Mouse (Mus musculus): Measurements from ENCODE around the gene Exosc2. TPM values are rescaled to one million over a fixed set of nuclear protein-coding genes. Genes with fewer than 3 reads are reported as not detected.
A peak's percentile ranks its signal among the peaks of the same experiment; 100 is the strongest.

Exosc2 gene
- 17.5 and 25.3 TPM in 2 replicates for polyA plus RNA-seq (2012; rRNA removed)
- 26.9 and 27.2 TPM in 2 replicates for polyA plus RNA-seq (2014; fragmentation: Nextera tagmentation; extraction: Ambion mirVana)

DNA sequence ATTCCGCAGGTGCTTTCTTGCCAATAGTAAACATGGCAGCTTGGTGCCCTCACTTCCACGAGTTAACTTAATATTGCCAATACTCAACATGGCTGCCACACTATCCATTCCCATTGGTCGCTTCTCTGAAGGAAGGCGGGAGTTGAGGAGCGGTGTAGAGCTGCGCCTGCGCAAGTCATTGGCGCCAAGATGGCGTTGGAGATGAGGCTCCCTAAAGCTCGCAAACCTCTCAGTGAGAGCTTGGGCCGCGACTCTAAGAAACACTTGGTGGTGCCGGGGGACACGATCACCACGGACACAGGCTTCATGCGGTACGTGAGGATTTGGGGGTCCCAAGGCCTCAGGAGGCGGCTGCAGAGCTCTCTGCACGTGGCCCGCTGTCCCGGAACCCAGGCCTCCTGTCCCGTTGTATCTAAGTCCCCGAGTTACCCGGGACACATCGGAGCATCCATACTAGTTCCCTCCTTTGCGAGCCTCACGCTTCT is at the start of gene Exosc2:
TSS of gene Exosc2 (plus strand) at position 165 of the 485 bp plus-strand sequence.
- H3K27ac ChIP-seq, result no peak within 1 kb of the TSS

DNA sequence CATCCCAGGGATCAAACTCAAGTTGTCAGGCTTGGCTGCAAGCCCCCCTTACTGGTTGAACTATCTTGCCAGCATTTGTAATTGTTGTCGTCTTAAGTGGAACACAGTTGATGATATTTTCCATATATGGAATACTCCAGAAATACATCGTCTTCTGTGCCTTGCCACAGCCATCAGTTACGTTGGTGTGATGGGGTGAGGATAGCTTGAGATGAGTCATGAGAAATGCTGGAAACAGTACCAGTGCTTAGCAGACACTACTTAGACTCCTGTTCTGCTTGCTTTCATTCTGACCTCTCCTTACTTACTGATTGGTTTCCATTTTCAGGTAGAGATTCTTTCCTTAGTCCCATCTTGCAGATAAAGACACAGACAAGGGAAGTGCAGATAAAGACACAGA is 37.0 kb upstream of the Exosc2 start:
- no peak overlapping the region for H3K4me3 ChIP-seq (ENCODE audit: insufficient read depth in 1 of 2, low read depth in 2 of 2, low read length in 2 of 2)
- H3K9ac ChIP-seq (replicated peaks), result no peak overlapping the region
- peaks cover 61% of the 10 kb centered on the region for H3K27me3 ChIP-seq (ENCODE audit: control insufficient read depth, insufficient read depth, low read length)
- no peaks in the 10 kb centered on the region for H3K4me1 ChIP-seq (replicated peaks; ENCODE audit: control insufficient read depth in 2 of 2, insufficient read depth in 2 of 2, low read length in 1 of 2)
- no peak overlapping the region for H3K4me2 ChIP-seq (ENCODE audit: low read depth)
- 29% methylated on average over 3 of the region's 3 CpGs for WGBS (ENCODE audit: insufficient replicate concordance)
- no peaks in the 10 kb centered on the region for H3K9me3 ChIP-seq (ENCODE audit: control insufficient read depth, low read length)
- TF ChIP-seq CTCF (IDR thresholded peaks at IDR 0.05; ENCODE audit: low read depth) (no peak), EP300 (IDR thresholded peaks at IDR 0.05; ENCODE audit: low read depth) (no peak)
- H3K27ac ChIP-seq, result no peak overlapping the region
- H3K36me3 ChIP-seq (replicated peaks; ENCODE audit: control insufficient read depth, insufficient read depth, low read depth), result no peaks in the 10 kb centered on the region
- no peak for DNase-seq (ENCODE audit: low read depth in 3 of 3, low spot score in 3 of 3)
- no peak for ATAC-seq (ENCODE audit: insufficient read depth)

More for the DNA sequence above, at the start of gene Exosc2:
- 2% methylated on average over 27 of the region's 27 CpGs for WGBS (ENCODE audit: insufficient replicate concordance)
- DNase-seq (ENCODE audit: low read depth in 3 of 3, low spot score in 3 of 3), result peak; percentile 94 to 97 (median 94)
- Histone ChIP-seq H3K9me3 (ENCODE audit: control insufficient read depth, low read length) (no peaks in the 10 kb centered on the region), H3K4me1 (replicated peaks; ENCODE audit: control insufficient read depth in 2 of 2, insufficient read depth in 2 of 2, low read length in 1 of 2) (peaks cover 4 to 11% of the 10 kb centered on the region in 2 experiments), H3K27me3 (ENCODE audit: control insufficient read depth, insufficient read depth, low read length) (no peaks in the 10 kb centered on the region), H3K9ac (replicated peaks) (peak within 1 kb of the TSS; percentile 75), H3K4me3 (ENCODE audit: insufficient read depth in 1 of 2, low read depth in 2 of 2, low read length in 2 of 2) (peak within 1 kb of the TSS; percentile 75 to 90), H3K36me3 (replicated peaks; ENCODE audit: control insufficient read depth, insufficient read depth, low read depth) (peaks cover 26% of the 10 kb centered on the region), H3K4me2 (ENCODE audit: low read depth) (peak within 1 kb of the TSS; percentile 70)
- no peak for TF ChIP-seq EP300 (IDR thresholded peaks at IDR 0.05; ENCODE audit: low read depth)
- no peak for TF ChIP-seq CTCF (IDR thresholded peaks at IDR 0.05; ENCODE audit: low read depth)
- ATAC-seq (ENCODE audit: insufficient read depth), result peak; percentile 94

DNA sequence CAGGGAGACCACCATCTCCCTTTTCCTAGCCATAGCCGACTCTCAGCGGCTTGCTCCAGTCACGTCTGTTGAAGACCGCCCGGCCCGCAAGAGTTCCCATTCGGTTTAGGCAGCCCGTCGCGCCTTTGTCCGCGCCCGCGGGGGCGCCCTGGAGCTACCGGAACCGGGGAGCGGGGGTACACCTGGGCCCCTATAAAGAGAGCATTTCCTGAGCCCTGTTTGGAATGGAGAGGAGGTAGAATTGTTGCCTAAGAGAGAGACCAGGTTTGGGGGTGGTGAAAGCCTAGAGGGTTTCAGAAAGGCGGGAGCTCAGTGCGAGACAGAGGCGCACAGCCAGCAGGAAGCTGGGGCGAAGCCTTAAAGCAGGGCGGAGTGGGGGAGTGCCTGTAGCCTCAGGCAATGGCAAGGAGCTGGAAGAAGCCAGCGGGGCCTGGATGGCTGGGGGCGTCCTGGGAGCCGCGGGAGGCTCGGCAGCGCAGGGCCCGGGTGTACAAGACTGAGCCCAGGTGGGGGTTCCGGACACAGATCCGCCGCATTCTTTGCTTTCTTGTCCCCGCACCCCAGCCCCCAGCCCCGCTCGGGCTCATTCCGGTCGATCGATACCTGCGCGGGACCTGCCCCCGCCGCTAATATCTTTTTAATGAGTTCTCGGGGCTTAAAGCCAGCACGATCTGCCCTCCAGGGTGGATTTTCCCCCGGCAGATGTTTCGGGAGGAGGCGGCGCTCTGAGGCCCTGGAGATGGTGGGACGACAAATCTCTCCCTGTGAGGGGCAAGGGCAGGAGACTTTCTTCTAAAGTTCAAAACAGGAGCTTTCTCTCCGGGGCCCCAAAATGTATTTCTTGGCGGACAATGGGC is 35.0 kb upstream of the Exosc2 start:
- no peaks in the 10 kb centered on the region for H3K9me3 ChIP-seq (ENCODE audit: control insufficient read depth, low read length)
- no peak overlapping the region for H3K9ac ChIP-seq (replicated peaks)
- no peaks in the 10 kb centered on the region for H3K4me1 ChIP-seq (replicated peaks; ENCODE audit: control insufficient read depth in 2 of 2, insufficient read depth in 2 of 2, low read length in 1 of 2)
- ATAC-seq (ENCODE audit: insufficient read depth), result no peak
- 2% methylated on average over 52 of the region's 52 CpGs for WGBS (ENCODE audit: insufficient replicate concordance)
- H3K27me3 ChIP-seq (ENCODE audit: control insufficient read depth, insufficient read depth, low read length), result peaks cover 81% of the 10 kb centered on the region
- no peaks in the 10 kb centered on the region for H3K36me3 ChIP-seq (replicated peaks; ENCODE audit: control insufficient read depth, insufficient read depth, low read depth)
- no peak overlapping the region for H3K4me2 ChIP-seq (ENCODE audit: low read depth)
- H3K4me3 ChIP-seq (ENCODE audit: insufficient read depth in 1 of 2, low read depth in 2 of 2, low read length in 2 of 2), result no peak overlapping the region
- no peak for DNase-seq (ENCODE audit: low read depth in 3 of 3, low spot score in 3 of 3)
- no peak overlapping the region for H3K27ac ChIP-seq
- no peak for TF ChIP-seq CTCF (IDR thresholded peaks at IDR 0.05; ENCODE audit: low read depth)
- TF ChIP-seq EP300 (IDR thresholded peaks at IDR 0.05; ENCODE audit: low read depth), result no peak

DNA sequence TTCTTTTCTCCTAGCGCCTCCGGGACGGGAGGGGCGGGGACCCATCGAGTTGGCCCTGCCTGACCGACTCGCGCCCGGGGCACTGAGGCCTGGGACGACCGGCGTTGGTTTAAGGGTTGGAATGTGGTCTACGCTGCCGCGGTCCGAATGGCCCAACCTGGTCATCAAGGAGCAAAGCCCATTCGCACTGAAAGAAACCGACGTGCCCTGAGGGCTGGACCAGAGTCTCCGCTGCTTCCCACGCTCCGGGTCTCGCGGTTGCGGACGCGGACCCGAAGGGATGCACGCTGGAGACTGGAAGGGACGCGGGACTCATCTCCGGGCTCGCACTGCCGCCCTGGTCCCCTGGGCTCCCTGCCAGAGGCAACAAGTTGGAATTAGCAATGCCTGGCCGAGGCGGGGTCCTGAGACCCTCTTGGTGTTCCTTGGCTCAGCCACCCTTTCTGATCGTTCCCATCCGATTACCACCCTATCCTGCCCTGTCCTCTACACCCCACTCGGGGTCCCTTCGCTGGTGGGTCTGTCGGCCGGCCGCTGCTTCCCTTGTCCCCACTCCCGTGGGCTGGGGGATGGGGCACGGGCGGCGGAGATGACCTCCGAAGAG is 34.3 kb upstream of the Exosc2 start:
- WGBS (ENCODE audit: insufficient replicate concordance), result 3% methylated on average over 48 of the region's 48 CpGs
- H3K36me3 ChIP-seq (replicated peaks; ENCODE audit: control insufficient read depth, insufficient read depth, low read depth), result no peaks in the 10 kb centered on the region
- TF ChIP-seq EP300 (IDR thresholded peaks at IDR 0.05; ENCODE audit: low read depth) (no peak), CTCF (IDR thresholded peaks at IDR 0.05; ENCODE audit: low read depth) (no peak)
- H3K9me3 ChIP-seq (ENCODE audit: control insufficient read depth, low read length), result no peaks in the 10 kb centered on the region
- no peak overlapping the region for H3K4me3 ChIP-seq (ENCODE audit: insufficient read depth in 1 of 2, low read depth in 2 of 2, low read length in 2 of 2)
- H3K4me1 ChIP-seq (replicated peaks; ENCODE audit: control insufficient read depth in 2 of 2, insufficient read depth in 2 of 2, low read length in 1 of 2), result no peaks in the 10 kb centered on the region
- no peak overlapping the region for H3K4me2 ChIP-seq (ENCODE audit: low read depth)
- no peak for DNase-seq (ENCODE audit: low read depth in 3 of 3, low spot score in 3 of 3)
- no peak for ATAC-seq (ENCODE audit: insufficient read depth)
- no peak overlapping the region for H3K9ac ChIP-seq (replicated peaks)
- peaks cover 88% of the 10 kb centered on the region for H3K27me3 ChIP-seq (ENCODE audit: control insufficient read depth, insufficient read depth, low read length)
- no peak overlapping the region for H3K27ac ChIP-seq

DNA sequence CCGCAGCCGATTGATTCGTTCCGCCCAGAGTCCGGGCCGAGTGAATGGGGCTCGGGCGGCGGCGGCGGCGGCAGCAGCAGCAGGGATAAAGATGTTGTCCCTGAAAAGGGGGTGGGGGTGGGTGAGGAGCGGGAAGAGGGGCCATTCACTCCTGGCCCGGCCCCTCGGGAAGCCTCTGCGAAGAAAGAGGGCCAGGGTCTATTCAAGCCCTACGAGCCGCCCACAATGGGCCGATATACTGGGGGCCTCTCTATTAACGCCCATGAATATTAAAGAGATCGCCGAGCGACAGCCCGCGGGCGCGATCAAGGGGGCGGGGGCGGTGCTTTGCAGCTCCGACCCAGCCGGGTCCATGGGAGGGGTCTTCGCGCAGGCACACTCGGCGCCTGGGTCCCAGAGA is 33.8 kb upstream of the Exosc2 start:
- H3K27me3 ChIP-seq (ENCODE audit: control insufficient read depth, insufficient read depth, low read length), result peaks cover 93% of the 10 kb centered on the region
- no peak for DNase-seq (ENCODE audit: low read depth in 3 of 3, low spot score in 3 of 3)
- no peak for ATAC-seq (ENCODE audit: insufficient read depth)
- H3K4me2 ChIP-seq (ENCODE audit: low read depth), result no peak overlapping the region
- no peaks in the 10 kb centered on the region for H3K4me1 ChIP-seq (replicated peaks; ENCODE audit: control insufficient read depth in 2 of 2, insufficient read depth in 2 of 2, low read length in 1 of 2)
- H3K4me3 ChIP-seq (ENCODE audit: insufficient read depth in 1 of 2, low read depth in 2 of 2, low read length in 2 of 2), result no peak overlapping the region
- H3K27ac ChIP-seq, result no peak overlapping the region
- H3K36me3 ChIP-seq (replicated peaks; ENCODE audit: control insufficient read depth, insufficient read depth, low read depth), result no peaks in the 10 kb centered on the region
- no peak for TF ChIP-seq EP300 (IDR thresholded peaks at IDR 0.05; ENCODE audit: low read depth)
- TF ChIP-seq CTCF (IDR thresholded peaks at IDR 0.05; ENCODE audit: low read depth), result no peak
- no peak overlapping the region for H3K9ac ChIP-seq (replicated peaks)
- no peaks in the 10 kb centered on the region for H3K9me3 ChIP-seq (ENCODE audit: control insufficient read depth, low read length)
- WGBS (ENCODE audit: insufficient replicate concordance), result 1% methylated on average over 35 of the region's 35 CpGs

Data from liver, embryonic 14.5 days (tissue).